Mouse (Mus musculus): ENCODE measurements around the gene Elp5. TPM values are rescaled to one million over a fixed set of nuclear protein-coding genes. Genes with fewer than 3 reads are reported as not detected.

The Elp5 gene
- total and polyA plus RNA-seq, 3 experiments, result 95.9 to 177 (median 119) TPM

GRCm38 (mm10) chr11:70000396-70000898, 18.1 kb upstream of the Elp5 start, which contains the start of gene Dvl2 (continued):
- no peak for TF ChIP-seq CTCF (conservative IDR thresholded peaks at IDR 0.05 in 1 of 2, IDR thresholded peaks at IDR 0.05 in 1 of 2; ENCODE audit: low read depth in 2 of 2, low read length in 2 of 2)
- TF ChIP-seq ZKSCAN1 (IDR thresholded peaks at IDR 0.05; ENCODE audit: borderline replicate concordance, low read depth, low read length), result no peak
- TF ChIP-seq CHD1 (IDR thresholded peaks at IDR 0.05; ENCODE audit: low read depth, low read length), result no peak
- peak; percentile 70; the same call in 1 of the 2 replicates for TF ChIP-seq MYC (IDR thresholded peaks at IDR 0.05; ENCODE audit: low read depth, low read length)
- peak; percentile 61 for TF ChIP-seq MEF2A (IDR thresholded peaks at IDR 0.05; ENCODE audit: borderline replicate concordance, low read depth, low read length)
- TF ChIP-seq SMC3 (IDR thresholded peaks at IDR 0.05; ENCODE audit: low read depth, low read length), result no peak
- no peak for TF ChIP-seq KAT2A (IDR thresholded peaks at IDR 0.05; ENCODE audit: insufficient replicate concordance, low read length)
- no peak for TF ChIP-seq MAFK (IDR thresholded peaks at IDR 0.05; ENCODE audit: insufficient replicate concordance, low read length)
- peak; percentile 71 for TF ChIP-seq ZMIZ1 (IDR thresholded peaks at IDR 0.05; ENCODE audit: low read depth, low read length)
- TF ChIP-seq TBP (conservative IDR thresholded peaks at IDR 0.05; ENCODE audit: low read depth, low read length), result 0 out of 2 replicates have a peak, but pooled peaks have one; percentile 24
- peak; percentile 100 for TF ChIP-seq USF2 (conservative IDR thresholded peaks at IDR 0.05; ENCODE audit: low read depth, low read length)
- no peak for TF ChIP-seq ZC3H11A (IDR thresholded peaks at IDR 0.05; ENCODE audit: low read depth, low read length)
- TF ChIP-seq HCFC1 (IDR thresholded peaks at IDR 0.05; ENCODE audit: low read depth, low read length), result peak; percentile 77
- TF ChIP-seq NELFE (IDR thresholded peaks at IDR 0.05; ENCODE audit: low read depth, low read length), result peak; percentile 68; the same call in 1 of the 2 replicates
- TF ChIP-seq ETS1 (conservative IDR thresholded peaks at IDR 0.05; ENCODE audit: low read depth, low read length), result peak; percentile 85

- peaks cover 52% of the 10 kb centered on the region for H3K79me2 ChIP-seq (replicated peaks; ENCODE audit: control insufficient read depth, extremely low read depth, insufficient read depth, poor library complexity, severe bottlenecking)
- no peak for TF ChIP-seq ZMIZ1 (IDR thresholded peaks at IDR 0.05; ENCODE audit: low read depth, low read length)
- TF ChIP-seq USF1 (IDR thresholded peaks at IDR 0.05; ENCODE audit: low read depth, low read length), result no peak
- TF ChIP-seq GABPA (IDR thresholded peaks at IDR 0.05; ENCODE audit: insufficient replicate concordance, low read depth, low read length), result no peak
- no peak for TF ChIP-seq POLR2A (IDR thresholded peaks at IDR 0.05; ENCODE audit: low read depth, low read length)
- TF ChIP-seq NRF1 (IDR thresholded peaks at IDR 0.05; ENCODE audit: low read depth, low read length), result no peak
- TF ChIP-seq NELFE (IDR thresholded peaks at IDR 0.05; ENCODE audit: low read depth, low read length), result no peak
- TF ChIP-seq MYC (IDR thresholded peaks at IDR 0.05; ENCODE audit: low read depth, low read length), result no peak
- no peak for TF ChIP-seq MEF2A (IDR thresholded peaks at IDR 0.05; ENCODE audit: borderline replicate concordance, low read depth, low read length)
- TF ChIP-seq ZC3H11A (IDR thresholded peaks at IDR 0.05; ENCODE audit: low read depth, low read length), result no peak
- TF ChIP-seq RAD21 (IDR thresholded peaks at IDR 0.05; ENCODE audit: low read depth, low read length), result no peak
- no peak for TF ChIP-seq MXI1 (IDR thresholded peaks at IDR 0.05; ENCODE audit: low read depth, low read length)
- TF ChIP-seq CHD2 (IDR thresholded peaks at IDR 0.05; ENCODE audit: low read length), result no peak
- no peak for TF ChIP-seq MAFK (IDR thresholded peaks at IDR 0.05; ENCODE audit: insufficient replicate concordance, low read length)
- no peak for TF ChIP-seq ETS1 (conservative IDR thresholded peaks at IDR 0.05; ENCODE audit: low read depth, low read length)
- no peak for TF ChIP-seq EP300 (IDR thresholded peaks at IDR 0.05; ENCODE audit: low read length)
- no peak for TF ChIP-seq JUN (IDR thresholded peaks at IDR 0.05; ENCODE audit: insufficient read depth, low read depth, low read length)
- peak overlapping the region; percentile 18 for H3K27ac ChIP-seq (ENCODE audit: insufficient read depth, low read depth)
- dilution Hi-C loops (cut with MboI; ENCODE audit: extremely low pct_ligation_motif_present, extremely low pct_unique_long_range_greater_than_20kb, low sequenced_read_pairs), result no loop called here
- H3K27me3 ChIP-seq (replicated peaks), result no peaks in the 10 kb centered on the region
- H3K36me3 ChIP-seq (replicated peaks in 1 of 2; ENCODE audit: control insufficient read depth in 1 of 2, insufficient read depth in 1 of 2, low read length in 1 of 2), result peaks cover 30 to 59% of the 10 kb centered on the region in 2 experiments
- in situ Hi-C loops (cut with MboI; ENCODE audit: low pct_ligation_motif_present, low pct_unique_long_range_greater_than_20kb, low sequenced_read_pairs), result loop anchor here (25.0 kb wide), 1 partner anchor 912 kb away; the partner anchor contains the start of genes Per1 and Vamp2
- peak; percentile 63 for DNase-seq (ENCODE audit: extremely low read depth)
- H3K4me2 ChIP-seq (ENCODE audit: insufficient read depth, low read depth, poor library complexity, severe bottlenecking), result 0 out of 2 replicates have a peak overlapping the region, but pooled peaks have one; percentile 4
- H3K4me3 ChIP-seq (replicated peaks in 1 of 3; ENCODE audit: low read depth in 2 of 3, low read length in 2 of 3, poor library complexity in 1 of 3), result no peak overlapping the region
- H3K9me3 ChIP-seq (replicated peaks; ENCODE audit: low read length), result no peaks in the 10 kb centered on the region
- H3K4me1 ChIP-seq (ENCODE audit: control insufficient read depth in 1 of 2, insufficient read depth in 2 of 2), result peaks cover 9 to 62% of the 10 kb centered on the region in 2 experiments; a peak in 3 of 4 replicates
- H3K9ac ChIP-seq (ENCODE audit: insufficient read depth, low read depth), result no peak overlapping the region
These were observed 17.3 kb upstream of the Elp5 start for GRCm38 (mm10) chr11:69999666-70000065.
